Mouse (Mus musculus): ENCODE results near the gene Sfxn3. TPM values are rescaled to one million over a fixed set of nuclear protein-coding genes. Genes with fewer than 3 reads are reported as not detected.

Sfxn3 gene
- polyA plus RNA-seq, 1 experiment from 2014 or later, result 24.4 TPM

- peaks cover 52% of the 10 kb centered on the region for H3K4me1 ChIP-seq
- H3K36me3 ChIP-seq, result no peaks in the 10 kb centered on the region
- peak overlapping the region; percentile 31 for H3K4me3 ChIP-seq (replicated peaks)
- peaks cover 100% of the 10 kb centered on the region for H3K27me3 ChIP-seq
- H3K9me3 ChIP-seq (replicated peaks), result no peaks in the 10 kb centered on the region
- WGBS, result 0% methylated on average over 5 of the region's 5 CpGs
- ATAC-seq (replicated peaks; ENCODE audit: low FRiP score), result no peak
- H3K27ac ChIP-seq, result no peak overlapping the region
- H3K9ac ChIP-seq, result no peak overlapping the region
- peak overlapping the region; percentile 60 for H3K4me2 ChIP-seq
Observed at GRCm38 (mm10) chr19:45081279-45081678, 34.0 kb downstream of the Sfxn3 start.

DNA sequence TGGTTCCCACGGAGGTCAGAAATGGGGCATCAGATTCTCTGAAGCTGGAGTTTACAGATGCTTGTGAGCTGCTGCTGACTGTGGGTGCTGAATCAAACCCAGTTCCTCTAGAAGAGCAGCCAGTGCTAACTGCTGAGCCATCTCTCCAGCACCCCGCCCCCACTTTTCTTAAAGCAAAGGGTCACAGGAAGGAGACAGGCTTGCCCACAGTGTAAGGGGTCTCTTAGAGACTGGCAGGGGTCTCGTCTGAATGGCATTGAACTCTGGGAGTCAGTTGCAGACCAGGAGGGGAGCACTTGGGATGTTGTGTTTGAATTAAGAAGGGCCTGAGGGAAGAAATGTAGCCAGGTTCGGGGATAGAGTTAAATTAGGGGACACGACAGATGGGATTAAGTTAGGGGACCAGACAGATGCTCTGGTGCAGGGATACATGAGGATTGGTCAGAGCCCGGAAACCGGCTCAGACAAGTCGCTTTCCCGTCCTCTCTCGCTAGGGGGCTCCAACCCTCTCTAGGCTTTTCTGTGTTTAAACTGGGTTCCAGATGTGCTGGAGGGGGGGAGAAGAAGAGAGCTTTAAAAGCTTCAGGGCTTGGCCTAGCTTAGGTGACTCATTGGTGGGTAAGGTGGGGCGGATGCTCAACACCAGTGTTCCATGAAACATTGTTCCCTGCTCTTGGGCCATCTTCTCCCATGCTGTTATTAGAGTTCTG is 34.7 kb downstream of the Sfxn3 start:
- WGBS, result 15% methylated on average over 11 of the region's 11 CpGs
- no peaks in the 10 kb centered on the region for H3K36me3 ChIP-seq
- H3K27me3 ChIP-seq, result peaks cover 100% of the 10 kb centered on the region

DNA sequence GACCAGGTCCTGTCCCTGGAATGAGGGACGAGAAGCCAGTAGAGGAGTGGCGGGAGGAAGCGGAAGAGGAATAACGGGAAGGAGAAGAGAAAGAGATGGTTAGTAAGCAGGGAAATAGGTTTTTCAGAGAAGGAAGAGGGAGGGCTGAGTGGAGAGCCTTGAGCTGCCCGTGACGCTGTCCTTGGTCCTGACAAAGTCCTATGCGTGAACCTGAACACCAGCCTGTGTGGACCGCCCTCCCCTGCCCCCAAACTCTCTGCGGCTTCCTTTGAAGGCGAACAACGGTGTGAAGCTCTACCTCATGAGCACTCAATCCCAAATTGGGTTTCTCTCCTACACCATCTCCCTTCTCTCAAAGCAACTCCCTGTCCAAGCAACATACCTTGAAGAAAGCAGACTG is 50.6 kb downstream of the Sfxn3 start:
- Histone ChIP-seq H3K9me3 (replicated peaks) (no peaks in the 10 kb centered on the region), H3K4me3 (replicated peaks) (no peak overlapping the region), H3K9ac (no peak overlapping the region), H3K27ac (no peak overlapping the region), H3K27me3 (peaks cover 44% of the 10 kb centered on the region), H3K4me2 (no peak overlapping the region), H3K4me1 (no peaks in the 10 kb centered on the region), H3K36me3 (no peaks in the 10 kb centered on the region)
- no peak for ATAC-seq (replicated peaks; ENCODE audit: low FRiP score)
- 18% methylated on average over 11 of the region's 11 CpGs for WGBS

More for the DNA sequence above, 34.7 kb downstream of the Sfxn3 start:
- H3K4me2 ChIP-seq, result no peak overlapping the region
- no peak overlapping the region for H3K27ac ChIP-seq
- no peak for ATAC-seq (replicated peaks; ENCODE audit: low FRiP score)
- no peaks in the 10 kb centered on the region for H3K9me3 ChIP-seq (replicated peaks)
- H3K9ac ChIP-seq, result no peak overlapping the region
- H3K4me3 ChIP-seq (replicated peaks), result no peak overlapping the region
- peaks cover 45% of the 10 kb centered on the region for H3K4me1 ChIP-seq

DNA sequence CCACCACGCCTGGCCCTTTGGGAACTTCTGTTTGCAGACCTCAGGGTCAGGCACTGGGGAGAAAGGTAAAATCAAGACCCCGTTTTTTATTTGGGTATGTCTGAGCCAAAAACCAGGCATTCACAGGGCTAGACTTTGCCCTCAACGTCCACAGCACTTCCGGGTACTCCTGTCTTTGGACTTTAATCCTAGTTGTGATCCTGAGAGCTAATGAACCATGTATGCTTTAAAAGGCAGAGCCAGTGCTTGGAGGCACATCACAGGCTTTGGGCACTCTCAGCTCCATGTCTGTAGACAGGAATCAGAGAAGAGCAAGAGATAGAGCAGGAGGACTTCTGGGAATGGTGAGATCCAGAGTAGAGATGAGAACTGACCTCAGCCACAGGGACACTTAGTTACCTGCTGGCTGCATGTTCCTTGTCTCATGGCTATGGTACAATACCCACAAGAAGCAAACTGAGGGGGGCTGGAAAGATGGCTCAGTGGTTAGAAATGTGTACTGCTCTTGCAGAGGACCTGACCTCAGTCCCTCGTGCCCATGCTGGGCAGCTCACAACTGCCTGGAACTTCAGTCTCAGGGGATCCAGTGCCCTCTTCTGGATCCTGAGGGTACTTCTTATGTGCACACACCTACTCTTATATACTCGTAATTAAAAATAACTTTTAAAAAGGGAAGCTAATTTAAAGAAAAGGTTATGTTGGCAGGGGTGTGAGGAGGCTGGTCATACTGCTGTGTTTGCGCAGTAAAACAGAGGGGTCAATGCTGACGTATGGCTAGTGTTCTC is 53.4 kb downstream of the Sfxn3 start:
- peaks cover 6% of the 10 kb centered on the region; the same call in 1 of the 2 replicates for H3K4me1 ChIP-seq
- no peak overlapping the region for H3K27ac ChIP-seq
- H3K4me2 ChIP-seq, result no peak overlapping the region
- ATAC-seq (replicated peaks; ENCODE audit: low FRiP score), result no peak
- peaks cover 72% of the 10 kb centered on the region for H3K27me3 ChIP-seq
- no peaks in the 10 kb centered on the region for H3K9me3 ChIP-seq (replicated peaks)
- no peaks in the 10 kb centered on the region for H3K36me3 ChIP-seq
- no peak overlapping the region for H3K9ac ChIP-seq
- no peak overlapping the region for H3K4me3 ChIP-seq (replicated peaks)
- WGBS, result 71% methylated on average over 8 of the region's 8 CpGs

GRCm38 (mm10) chr19:45105591-45105990 is 58.3 kb downstream of the Sfxn3 start:
- H3K27ac ChIP-seq, result no peak overlapping the region
- no peak overlapping the region for H3K4me2 ChIP-seq
- H3K4me1 ChIP-seq, result peaks cover 6% of the 10 kb centered on the region; the same call in 1 of the 2 replicates
- no peak for ATAC-seq (replicated peaks; ENCODE audit: low FRiP score)
- peaks cover 96% of the 10 kb centered on the region for H3K27me3 ChIP-seq
- no peaks in the 10 kb centered on the region for H3K9me3 ChIP-seq (replicated peaks)
- no peak overlapping the region for H3K4me3 ChIP-seq (replicated peaks)
- no peak overlapping the region for H3K9ac ChIP-seq
- WGBS, result 23% methylated on average over 1 of the region's 1 CpGs
- no peaks in the 10 kb centered on the region for H3K36me3 ChIP-seq

Other genes starting within 250 kb of the Sfxn3 start
- 40.5 and 40.6 TPM in 2 replicates for gene Slf2, start 116.4 kb upstream of the Sfxn3 start, polyA plus RNA-seq (2015; fragmentation: Nextera tagmentation; extraction: Ambion mirVana)
- 5.3 and 6.5 TPM in 2 replicates for gene Sema4g, start 58.4 kb upstream of the Sfxn3 start, polyA plus RNA-seq (2015; fragmentation: Nextera tagmentation; extraction: Ambion mirVana)
- 29.4 and 29.7 TPM in 2 replicates for gene Twnk, start 41.8 kb upstream of the Sfxn3 start, polyA plus RNA-seq (2015; fragmentation: Nextera tagmentation; extraction: Ambion mirVana)
- gene Mrpl43, start 41.1 kb upstream of the Sfxn3 start, polyA plus RNA-seq (2015; fragmentation: Nextera tagmentation; extraction: Ambion mirVana), result 71.9 and 73.5 TPM in 2 replicates
- gene Lzts2, start 33.1 kb upstream of the Sfxn3 start, polyA plus RNA-seq (2015; fragmentation: Nextera tagmentation; extraction: Ambion mirVana), result 66.6 and 72.8 TPM in 2 replicates
- 0.78 and 1.1 TPM in 2 replicates for gene Pdzd7, start 1.8 kb upstream of the Sfxn3 start, polyA plus RNA-seq (2015; fragmentation: Nextera tagmentation; extraction: Ambion mirVana)
- 13.3 and 20.2 TPM in 2 replicates for gene Kazald1, start 27.7 kb downstream of the Sfxn3 start, polyA plus RNA-seq (2015; fragmentation: Nextera tagmentation; extraction: Ambion mirVana)
- gene Tlx1, start 103.2 kb downstream of the Sfxn3 start, polyA plus RNA-seq (2015; fragmentation: Nextera tagmentation; extraction: Ambion mirVana), result not detected in 2 replicates
- gene Lbx1, start 188.3 kb downstream of the Sfxn3 start, polyA plus RNA-seq (2015; fragmentation: Nextera tagmentation; extraction: Ambion mirVana), result 0.06 and 0.14 TPM in 2 replicates

Data from kidney, embryonic 15.5 days (tissue).